Mouse (Mus musculus): ENCODE results near the gene Svs2. TPM values are rescaled to one million over a fixed set of nuclear protein-coding genes. Genes with fewer than 3 reads are reported as not detected.
"Not testable (repeated sequence)": the region's sequence is repeated elsewhere in the genome, so short reads cannot be mapped to it uniquely, and the experiment has no call there.

Svs2 gene
- polyA plus RNA-seq, 1 experiment from 2014 or later, result not detected

DNA sequence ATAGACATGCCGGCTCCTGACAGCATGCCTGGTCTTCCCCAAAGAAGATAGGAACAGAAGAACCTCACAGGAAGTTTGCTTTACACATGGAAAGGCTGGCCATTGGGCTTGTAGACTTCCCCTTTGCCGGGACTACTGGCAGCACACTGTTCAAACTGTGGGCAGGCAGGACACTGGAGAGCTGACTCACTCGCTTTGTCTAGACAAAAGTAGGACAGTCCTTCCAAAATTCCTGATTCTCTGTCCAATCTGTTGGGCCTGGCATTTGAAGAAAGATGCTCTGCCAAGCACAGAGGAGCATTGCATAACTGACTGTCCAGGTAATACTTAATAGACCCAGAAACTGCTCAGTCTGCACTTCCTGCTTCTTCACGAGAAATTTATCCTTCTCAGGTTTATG, 31.6 kb downstream of the Svs2 start:
- Histone ChIP-seq H3K27ac (ENCODE audit: low read depth) (no peak overlapping the region), H3K4me2 (ENCODE audit: low read length) (no peak overlapping the region), H3K4me1 (replicated peaks; ENCODE audit: control insufficient read depth, insufficient read depth, low read length) (no peaks in the 10 kb centered on the region), H3K9me3 (ENCODE audit: control insufficient read depth, low read length) (no peaks in the 10 kb centered on the region), H3K36me3 (ENCODE audit: control insufficient read depth, insufficient read depth, low read length) (no peaks in the 10 kb centered on the region), H3K9ac (ENCODE audit: low read length) (no peak overlapping the region), H3K27me3 (replicated peaks; ENCODE audit: control insufficient read depth, insufficient read depth, low read length) (no peaks in the 10 kb centered on the region), H3K4me3 (ENCODE audit: low read depth, low read length) (no peak overlapping the region)
- ATAC-seq (replicated peaks; ENCODE audit: low FRiP score, low TSS enrichment, low read depth), result no peak
- WGBS, result 72% methylated on average over 4 of the region's 4 CpGs
- no peak for DNase-seq (ENCODE audit: low spot score)

DNA sequence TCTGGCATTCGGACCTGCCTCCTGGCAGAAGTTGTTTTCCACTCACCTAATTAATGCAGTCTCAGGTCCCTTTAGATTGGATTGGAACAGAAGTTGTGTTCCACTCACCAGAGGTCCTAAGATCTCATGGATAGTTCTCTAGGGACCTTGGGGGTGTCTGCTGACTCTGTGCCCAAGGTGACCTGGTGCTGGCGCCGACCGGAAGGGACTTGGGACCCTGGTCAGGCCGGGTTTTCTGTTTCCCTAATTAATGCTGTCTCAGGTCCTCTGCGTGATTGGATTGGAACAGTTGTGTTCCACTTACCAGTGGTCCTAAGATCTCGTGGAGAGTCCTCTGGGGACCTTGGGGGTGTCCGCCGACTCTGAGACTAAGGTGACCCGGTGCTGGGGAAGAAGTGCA, 32.3 kb downstream of the Svs2 start:
- DNase-seq (ENCODE audit: low spot score); H3K9me3 ChIP-seq (ENCODE audit: control insufficient read depth, low read length): not testable (repeated sequence)
- WGBS, result 93% methylated on average over 10 of the region's 10 CpGs

DNA sequence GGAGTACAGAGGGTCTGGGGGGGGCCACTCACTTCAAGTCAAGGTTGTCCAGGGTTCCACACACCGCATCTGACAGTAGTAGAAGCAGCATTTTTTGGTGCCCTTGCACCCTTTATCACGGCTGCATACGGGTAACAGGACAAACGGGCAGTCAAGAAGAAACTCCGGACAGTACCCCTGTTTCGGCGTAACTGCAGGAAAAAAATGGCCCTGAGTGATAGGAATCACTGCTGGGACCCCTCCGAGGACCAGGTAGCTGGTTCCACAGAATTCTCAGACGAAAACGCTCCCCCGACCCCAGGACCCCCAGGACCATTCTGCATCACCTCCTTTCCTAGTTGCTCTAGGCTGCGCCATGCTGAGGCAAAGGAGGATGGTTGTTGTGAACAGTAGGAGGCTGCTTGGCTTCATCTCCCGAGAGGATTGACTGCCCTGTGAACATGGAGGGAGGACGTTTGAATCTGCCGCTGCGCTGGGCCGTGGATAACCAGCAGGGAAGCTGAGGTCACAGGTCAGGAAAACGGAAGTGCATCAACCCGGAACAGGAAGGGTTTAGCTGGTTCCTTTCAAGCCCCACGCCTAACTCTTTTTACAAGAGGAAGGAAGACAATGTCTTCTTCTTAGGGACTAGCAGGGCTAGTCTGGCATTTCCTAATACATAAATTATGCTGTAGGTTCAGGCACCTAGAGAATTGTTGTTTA, 38.5 kb downstream of the Svs2 start, which contains the start of gene Wfdc15a:
Wfdc15a (minus strand) TSS at position 505 of the 702 bp plus-strand sequence.
- DNase-seq (ENCODE audit: low spot score), result no peak
- no peaks in the 10 kb centered on the region for H3K4me1 ChIP-seq (replicated peaks; ENCODE audit: control insufficient read depth, insufficient read depth, low read length)
- no peak within 1 kb of the TSS for H3K4me3 ChIP-seq (ENCODE audit: low read depth, low read length)
- WGBS, result 78% methylated on average over 20 of the region's 20 CpGs
- no peak within 1 kb of the TSS for H3K9ac ChIP-seq (ENCODE audit: low read length)
- no peak within 1 kb of the TSS for H3K27ac ChIP-seq (ENCODE audit: low read depth)
- no peak within 1 kb of the TSS for H3K4me2 ChIP-seq (ENCODE audit: low read length)
- no peak for ATAC-seq (replicated peaks; ENCODE audit: low FRiP score, low TSS enrichment, low read depth)
- no peaks in the 10 kb centered on the region for H3K9me3 ChIP-seq (ENCODE audit: control insufficient read depth, low read length)
- H3K36me3 ChIP-seq (ENCODE audit: control insufficient read depth, insufficient read depth, low read length), result no peaks in the 10 kb centered on the region
- H3K27me3 ChIP-seq (replicated peaks; ENCODE audit: control insufficient read depth, insufficient read depth, low read length), result no peaks in the 10 kb centered on the region

More for the DNA sequence above, 32.3 kb downstream of the Svs2 start:
- not testable (repeated sequence) for H3K4me2 ChIP-seq (ENCODE audit: low read length); H3K4me3 ChIP-seq (ENCODE audit: low read depth, low read length); H3K27me3 ChIP-seq (replicated peaks; ENCODE audit: control insufficient read depth, insufficient read depth, low read length); H3K9ac ChIP-seq (ENCODE audit: low read length); ATAC-seq (replicated peaks; ENCODE audit: low FRiP score, low TSS enrichment, low read depth); H3K27ac ChIP-seq (ENCODE audit: low read depth); H3K4me1 ChIP-seq (replicated peaks; ENCODE audit: control insufficient read depth, insufficient read depth, low read length); H3K36me3 ChIP-seq (ENCODE audit: control insufficient read depth, insufficient read depth, low read length)

DNA sequence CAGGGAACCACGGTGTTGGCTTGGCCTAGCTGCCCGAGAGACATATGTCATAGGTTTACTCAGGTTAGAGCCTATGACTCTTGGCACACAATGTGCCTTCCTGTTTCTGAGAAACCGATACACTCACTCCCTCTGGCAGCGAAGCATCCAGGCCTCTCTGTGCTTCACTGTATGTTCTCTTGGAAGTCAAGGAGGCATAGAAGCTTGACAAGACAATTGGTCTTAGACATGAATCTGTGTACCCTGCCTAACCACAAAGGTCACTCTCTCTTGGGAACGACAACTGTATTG, 41.6 kb downstream of the Svs2 start:
- no peak overlapping the region for H3K9ac ChIP-seq (ENCODE audit: low read length)
- ATAC-seq (replicated peaks; ENCODE audit: low FRiP score, low TSS enrichment, low read depth) (no peak), DNase-seq (ENCODE audit: low spot score) (no peak)
- H3K4me3 ChIP-seq (ENCODE audit: low read depth, low read length), result no peak overlapping the region
- no peaks in the 10 kb centered on the region for H3K36me3 ChIP-seq (ENCODE audit: control insufficient read depth, insufficient read depth, low read length)
- no peak overlapping the region for H3K27ac ChIP-seq (ENCODE audit: low read depth)
- H3K4me2 ChIP-seq (ENCODE audit: low read length), result no peak overlapping the region
- no peaks in the 10 kb centered on the region for H3K4me1 ChIP-seq (replicated peaks; ENCODE audit: control insufficient read depth, insufficient read depth, low read length)
- H3K9me3 ChIP-seq (ENCODE audit: control insufficient read depth, low read length), result no peaks in the 10 kb centered on the region
- WGBS, result 83% methylated on average over 5 of the region's 5 CpGs
- H3K27me3 ChIP-seq (replicated peaks; ENCODE audit: control insufficient read depth, insufficient read depth, low read length), result no peaks in the 10 kb centered on the region

DNA sequence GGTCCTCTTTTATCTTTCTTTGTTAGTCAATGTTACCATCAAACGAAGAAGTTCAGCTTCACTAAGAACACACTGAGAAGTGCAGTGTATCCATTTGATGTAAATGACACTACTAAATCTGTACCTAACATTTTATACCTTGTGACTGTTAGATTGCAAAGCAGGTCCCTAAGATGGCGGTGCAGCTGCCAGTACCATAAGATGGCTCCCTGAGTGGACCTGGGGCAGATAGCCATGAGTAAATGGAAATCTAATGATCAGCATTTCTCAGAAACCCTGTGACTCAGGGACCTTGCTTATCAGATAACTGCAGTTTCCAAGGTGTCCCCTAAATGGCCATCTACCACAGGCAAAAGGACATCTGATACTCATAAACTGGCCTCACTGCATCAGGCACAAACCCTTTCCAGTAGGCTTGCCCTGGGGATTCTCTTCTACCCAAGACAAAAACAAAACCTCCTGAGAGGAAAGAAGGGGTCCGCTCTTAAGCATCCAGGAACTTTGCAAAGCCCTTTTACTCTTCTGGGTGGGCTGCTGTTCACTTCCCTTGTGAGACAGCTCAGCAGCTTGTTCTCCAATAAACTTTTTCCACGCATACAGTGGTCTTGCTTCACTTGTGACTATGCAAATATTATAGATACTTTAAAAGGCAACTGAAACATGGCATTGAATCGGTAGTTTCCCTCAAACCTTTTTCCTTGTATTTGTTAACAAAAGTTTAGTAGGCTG, 42.1 kb downstream of the Svs2 start:
- DNase-seq (ENCODE audit: low spot score) (no peak), ATAC-seq (replicated peaks; ENCODE audit: low FRiP score, low TSS enrichment, low read depth) (no peak)
- 89% methylated on average over 5 of the region's 5 CpGs for WGBS
- Histone ChIP-seq H3K4me2 (ENCODE audit: low read length) (no peak overlapping the region), H3K4me1 (replicated peaks; ENCODE audit: control insufficient read depth, insufficient read depth, low read length) (no peaks in the 10 kb centered on the region), H3K36me3 (ENCODE audit: control insufficient read depth, insufficient read depth, low read length) (no peaks in the 10 kb centered on the region), H3K4me3 (ENCODE audit: low read depth, low read length) (no peak overlapping the region), H3K9ac (ENCODE audit: low read length) (no peak overlapping the region), H3K27ac (ENCODE audit: low read depth) (no peak overlapping the region), H3K9me3 (ENCODE audit: control insufficient read depth, low read length) (0 out of 2 replicates have a peak, but pooled peaks cover 2% of the 10 kb centered on the region), H3K27me3 (replicated peaks; ENCODE audit: control insufficient read depth, insufficient read depth, low read length) (no peaks in the 10 kb centered on the region)

DNA sequence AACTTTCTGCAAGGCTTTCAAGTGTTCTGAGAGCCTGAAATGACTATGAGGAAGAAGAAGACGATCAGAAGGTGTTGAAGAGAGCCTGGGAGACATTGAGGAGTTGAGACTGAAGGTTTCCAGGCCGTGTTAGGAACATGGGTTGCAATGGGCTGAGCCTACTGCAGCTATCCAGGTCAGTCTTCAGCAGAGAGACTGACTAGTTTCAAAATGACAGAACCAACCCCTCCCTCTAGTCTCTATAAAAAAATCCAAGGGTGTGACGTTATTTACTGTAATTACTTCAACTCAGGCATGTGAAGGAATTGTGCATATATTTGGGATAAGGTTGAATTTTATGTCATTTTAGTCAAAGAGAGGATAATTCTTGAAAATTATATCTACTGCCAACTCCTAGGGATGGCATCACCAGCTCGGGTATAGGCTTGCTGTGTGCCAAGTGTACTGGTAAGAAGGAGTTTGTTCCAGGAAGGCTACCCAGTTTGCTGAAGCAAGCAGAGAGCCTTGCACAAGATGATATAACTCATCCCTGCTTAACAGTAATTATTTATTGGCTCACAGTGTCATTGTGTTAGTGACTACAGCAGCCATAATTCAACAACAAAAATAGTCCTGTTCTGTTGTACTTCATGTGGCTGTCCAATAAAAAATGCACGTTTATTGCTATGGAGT, 43.2 kb downstream of the Svs2 start:
- 77% methylated on average over 5 of the region's 5 CpGs for WGBS
- no peak overlapping the region for H3K9ac ChIP-seq (ENCODE audit: low read length)
- H3K36me3 ChIP-seq (ENCODE audit: control insufficient read depth, insufficient read depth, low read length), result no peaks in the 10 kb centered on the region
- H3K27me3 ChIP-seq (replicated peaks; ENCODE audit: control insufficient read depth, insufficient read depth, low read length), result no peaks in the 10 kb centered on the region
- H3K4me1 ChIP-seq (replicated peaks; ENCODE audit: control insufficient read depth, insufficient read depth, low read length), result no peaks in the 10 kb centered on the region
- H3K4me3 ChIP-seq (ENCODE audit: low read depth, low read length), result no peak overlapping the region
- no peak for ATAC-seq (replicated peaks; ENCODE audit: low FRiP score, low TSS enrichment, low read depth)
- DNase-seq (ENCODE audit: low spot score), result no peak
- no peak overlapping the region for H3K27ac ChIP-seq (ENCODE audit: low read depth)
- 0 out of 2 replicates have a peak, but pooled peaks cover 2% of the 10 kb centered on the region for H3K9me3 ChIP-seq (ENCODE audit: control insufficient read depth, low read length)
- H3K4me2 ChIP-seq (ENCODE audit: low read length), result no peak overlapping the region

DNA sequence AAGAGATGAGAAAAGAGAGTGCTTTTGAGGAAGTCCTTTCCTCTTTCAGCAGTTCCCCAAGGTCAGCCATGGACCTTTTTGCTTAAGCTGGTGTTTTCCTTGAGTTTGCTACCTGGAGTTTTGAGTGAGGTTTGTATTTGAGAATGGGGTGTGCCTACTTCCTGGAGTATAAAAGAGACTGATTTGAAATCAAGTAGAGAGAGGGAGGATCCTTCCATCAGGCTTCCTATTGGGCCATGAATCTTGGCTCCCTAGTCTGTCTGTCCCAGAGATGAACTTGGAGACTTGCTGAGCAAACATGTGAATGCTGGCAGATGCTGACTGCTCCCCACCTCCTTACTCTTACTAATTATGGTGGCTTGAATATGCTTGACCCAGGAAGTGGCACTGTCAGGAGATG, 46.0 kb downstream of the Svs2 start:
- Histone ChIP-seq H3K9me3 (ENCODE audit: control insufficient read depth, low read length) (0 out of 2 replicates have a peak, but pooled peaks cover 2% of the 10 kb centered on the region), H3K27me3 (replicated peaks; ENCODE audit: control insufficient read depth, insufficient read depth, low read length) (no peaks in the 10 kb centered on the region), H3K27ac (ENCODE audit: low read depth) (no peak overlapping the region), H3K9ac (ENCODE audit: low read length) (no peak overlapping the region), H3K4me1 (replicated peaks; ENCODE audit: control insufficient read depth, insufficient read depth, low read length) (no peaks in the 10 kb centered on the region), H3K36me3 (ENCODE audit: control insufficient read depth, insufficient read depth, low read length) (no peaks in the 10 kb centered on the region), H3K4me3 (ENCODE audit: low read depth, low read length) (no peak overlapping the region), H3K4me2 (ENCODE audit: low read length) (no peak overlapping the region)
- DNase-seq (ENCODE audit: low spot score) (no peak), ATAC-seq (replicated peaks; ENCODE audit: low FRiP score, low TSS enrichment, low read depth) (no peak)

DNA sequence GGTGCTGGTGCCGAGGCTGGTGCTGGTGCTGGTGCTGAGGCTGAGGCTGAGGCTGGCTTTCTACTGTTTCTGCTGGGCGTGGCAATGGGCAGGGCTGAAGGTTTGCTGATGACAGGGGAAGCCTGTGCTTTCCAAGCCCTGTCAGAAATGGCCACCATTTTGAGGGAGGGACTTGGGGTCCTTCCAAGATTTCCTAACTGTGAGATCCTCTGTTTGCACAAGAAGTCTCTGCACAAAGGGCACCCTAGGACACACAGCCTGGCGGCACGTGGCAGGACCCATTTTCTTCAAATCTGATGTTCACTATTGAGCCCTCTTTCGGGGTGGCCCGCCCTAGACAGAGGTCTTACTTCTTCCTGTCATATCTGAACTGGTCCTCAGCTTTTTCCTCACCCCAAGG, 47.7 kb downstream of the Svs2 start, which contains the start of gene Wfdc12:
Wfdc12 (minus strand) TSS at position 33 of the 400 bp plus-strand sequence.
- no peaks in the 10 kb centered on the region for H3K36me3 ChIP-seq (ENCODE audit: control insufficient read depth, insufficient read depth, low read length)
- no peak within 1 kb of the TSS for H3K9ac ChIP-seq (ENCODE audit: low read length)
- ATAC-seq (replicated peaks; ENCODE audit: low FRiP score, low TSS enrichment, low read depth), result no peak
- no peak for DNase-seq (ENCODE audit: low spot score)
- H3K9me3 ChIP-seq (ENCODE audit: control insufficient read depth, low read length), result 0 out of 2 replicates have a peak, but pooled peaks cover 2% of the 10 kb centered on the region
- no peak within 1 kb of the TSS for H3K4me3 ChIP-seq (ENCODE audit: low read depth, low read length)
- 87% methylated on average over 6 of the region's 6 CpGs for whole genome bisulfite sequencing
- H3K4me2 ChIP-seq (ENCODE audit: low read length), result no peak within 1 kb of the TSS
- H3K27me3 ChIP-seq (replicated peaks; ENCODE audit: control insufficient read depth, insufficient read depth, low read length), result no peaks in the 10 kb centered on the region
- H3K4me1 ChIP-seq (replicated peaks; ENCODE audit: control insufficient read depth, insufficient read depth, low read length), result no peaks in the 10 kb centered on the region
- no peak within 1 kb of the TSS for H3K27ac ChIP-seq (ENCODE audit: low read depth)
